Mouse (Mus musculus) limb, embryonic 11.5 days (tissue): Measurements from ENCODE around the gene Asb5. TPM values are rescaled to one million over a fixed set of nuclear protein-coding genes. Genes with fewer than 3 reads are reported as not detected.

ENCODE experiments used
- ATAC-seq: fragments of 200-750 bp; cut with Nextera tagmentation; 2 replicates; pipeline ENCODE4 v1.8.0; 2017; ENCODE audit warnings: low read depth; ENCODE audit not compliant: insufficient number of reproducible peaks, low FRiP score, low TSS enrichment
- DNase-seq: peaks from one replicate; pipeline ENCODE4 v3.0.0-alpha.2; 2015; ENCODE audit warnings: low spot score
- H3K27ac ChIP-seq: fragments of 300-500 bp; sonication (generic); replicated peaks from 2 replicates; pipeline ENCODE4 v1.5.1; 2014; ENCODE audit warnings: low read depth, mild to moderate bottlenecking, low read length
- H3K27me3 ChIP-seq: fragments of 300-500 bp; sonication (generic); 2 replicates; pipeline ENCODE4 v1.6.1; 2014; ENCODE audit warnings: mild to moderate bottlenecking, low read length, mixed read lengths; ENCODE audit not compliant: control insufficient read depth, insufficient read depth
- H3K36me3 ChIP-seq: fragments of 300-500 bp; sonication (generic); 2 replicates; pipeline ENCODE4 v1.6.1; 2014; ENCODE audit warnings: mild to moderate bottlenecking, low read length, moderate library complexity, mixed read lengths; ENCODE audit not compliant: control insufficient read depth, insufficient read depth
- H3K4me1 ChIP-seq: fragments of 300-500 bp; sonication (generic); 2 replicates; pipeline ENCODE4 v1.6.1; 2014; ENCODE audit warnings: low read length, mixed read lengths; ENCODE audit not compliant: control insufficient read depth, insufficient read depth
- H3K4me2 ChIP-seq: fragments of 300-500 bp; sonication (generic); 2 replicates; pipeline ENCODE4 v1.6.1; 2014; ENCODE audit warnings: low read depth, mild to moderate bottlenecking, moderate library complexity; ENCODE audit not compliant: severe bottlenecking
- H3K4me3 ChIP-seq: fragments of 300-500 bp; sonication (generic); 2 replicates; pipeline ENCODE4 v1.5.1; 2014; ENCODE audit warnings: low read depth, low read length
- H3K9ac ChIP-seq: fragments of 300-500 bp; sonication (generic); 2 replicates; pipeline ENCODE4 v1.6.1; 2014; ENCODE audit warnings: mild to moderate bottlenecking, low read length
- H3K9me3 ChIP-seq: fragments of 300-500 bp; sonication (generic); 2 replicates; pipeline ENCODE4 v1.6.1; 2016; ENCODE audit warnings: low read length; ENCODE audit not compliant: control insufficient read depth
- WGBS: fragments of 180-500 bp; shearing (Covaris S2); extraction: QIAGEN DNeasy Blood & Tissue Kit; methylation state at CpG from one replicate; pipeline ENCODE4 v1.1.7; 2014; 5-methylcytosine and 5-hydroxymethylcytosine counted together
- polyA plus RNA-seq: library from polyadenylated mRNA; unstranded; fragments of >200 nt; fragmentation: Nextera tagmentation; extraction: Ambion mirVana; gene quantifications from 2 replicates; pipeline ENCODE4 v1.2.1, GENCODE M21; 2014

Asb5 gene
- 7.3 and 7.5 TPM in 2 replicates for polyA plus RNA-seq

DNA sequence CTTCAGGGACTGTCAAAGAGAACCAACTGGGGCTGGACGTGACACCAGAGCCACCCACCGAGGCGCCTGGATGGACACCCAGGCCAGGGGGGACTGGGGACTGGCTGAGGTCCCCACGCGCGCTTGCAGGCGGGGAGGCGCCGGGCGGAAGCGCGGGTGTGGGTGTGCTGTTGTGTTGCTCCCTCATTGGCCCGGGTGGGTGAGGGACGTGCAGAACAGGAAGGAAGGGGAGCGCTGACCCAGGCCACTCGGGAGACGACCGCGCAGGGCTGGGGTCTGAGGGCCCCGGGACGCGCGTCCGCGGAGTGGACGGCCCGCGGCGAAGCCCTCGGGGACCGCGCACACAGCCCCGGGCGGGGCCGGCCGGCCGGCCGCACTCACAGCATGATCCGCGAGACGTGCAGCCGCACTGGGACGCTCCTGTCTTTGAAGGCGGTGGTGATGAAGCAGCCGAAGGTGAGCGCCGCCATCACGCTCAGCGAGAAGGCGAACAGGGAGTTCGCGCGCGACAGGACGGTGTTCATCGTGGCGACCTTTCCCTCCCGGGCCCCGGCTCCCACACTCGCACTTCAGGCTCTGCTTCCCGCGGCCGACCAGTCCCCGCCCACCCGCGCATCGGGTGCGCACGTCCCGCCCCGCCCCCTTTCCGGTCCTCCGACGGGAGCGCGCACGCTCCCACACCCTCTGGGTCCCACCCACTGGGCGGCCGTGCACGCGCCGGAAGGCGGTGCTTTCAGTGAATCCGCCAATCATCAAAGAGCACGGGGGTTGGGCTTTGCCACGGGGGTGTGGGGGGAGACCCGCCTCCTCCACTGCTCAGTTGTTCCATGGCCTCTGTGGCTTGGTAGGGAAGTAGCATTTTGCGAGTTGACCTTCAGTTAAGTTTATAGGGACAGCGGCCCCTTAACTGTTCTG, at the start of gene Asb5, which contains the start of gene Spcs3:
TSS of gene Asb5 (plus strand) at position 199 of the 915 bp plus-strand sequence.
TSS of gene Spcs3 (minus strand) at position 617 of the 915 bp plus-strand sequence.
- ATAC-seq: peak; percentile 98

GRCm38 (mm10) chr8:54486555-54487273, 42.7 kb upstream of the Asb5 start:
- Histone ChIP-seq H3K27ac (no peak overlapping the region; the same call in 1 of the 2 replicates), H3K4me2 (peak overlapping the region; percentile 34; the same call in 1 of the 2 replicates), H3K36me3 (no peaks in the 10 kb centered on the region), H3K4me1 (no peaks in the 10 kb centered on the region), H3K9me3 (no peaks in the 10 kb centered on the region), H3K4me3 (no peak overlapping the region), H3K9ac (no peak overlapping the region), H3K27me3 (no peaks in the 10 kb centered on the region)
- WGBS: 29% methylated on average over 19 of the region's 19 CpGs
- DNase-seq (peak; percentile 52), ATAC-seq (no peak)

More for the DNA sequence above, at the start of gene Asb5, which contains the start of gene Spcs3:
- Histone ChIP-seq H3K9me3 (no peaks in the 10 kb centered on the region), H3K4me3 (peak within 1 kb of the TSS; percentile 88), H3K27me3 (no peaks in the 10 kb centered on the region), H3K4me2 (peak within 1 kb of the TSS; percentile 65), H3K36me3 (no peaks in the 10 kb centered on the region), H3K27ac (peak within 1 kb of the TSS; percentile 52; the same call in 1 of the 2 replicates), H3K9ac (peak within 1 kb of the TSS; percentile 91), H3K4me1 (peaks cover 4% of the 10 kb centered on the region; the same call in 1 of the 2 replicates)
- under 1% methylated on average over 84 of the region's 89 CpGs for WGBS
- peak; percentile 96 for DNase-seq

DNA sequence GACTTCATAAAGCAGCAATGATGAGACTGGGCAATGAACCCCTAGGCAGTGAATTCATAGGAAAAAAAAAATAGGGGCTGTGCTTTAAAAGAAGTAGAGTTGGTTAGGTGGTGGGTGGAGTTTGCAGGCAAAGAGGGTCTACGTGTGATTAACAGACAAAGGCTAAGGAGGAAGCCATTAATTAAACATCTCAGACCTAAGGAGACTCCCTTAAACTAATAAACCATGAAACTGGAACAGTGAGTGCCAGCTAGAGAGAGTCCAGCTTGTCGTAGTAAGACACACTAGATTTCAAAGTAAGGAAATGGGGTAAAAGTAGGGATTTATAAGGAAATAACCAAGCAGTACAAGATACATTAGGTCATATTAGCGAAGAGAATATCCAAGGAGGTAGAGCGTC, 40.9 kb upstream of the Asb5 start:
- H3K27me3 ChIP-seq: no peaks in the 10 kb centered on the region
- DNase-seq: no peak
- no peak overlapping the region for H3K4me3 ChIP-seq
- no peak overlapping the region for H3K9ac ChIP-seq
- H3K9me3 ChIP-seq: no peaks in the 10 kb centered on the region
- H3K36me3 ChIP-seq: no peaks in the 10 kb centered on the region
- H3K4me1 ChIP-seq: no peaks in the 10 kb centered on the region
- ATAC-seq: no peak
- 70% methylated on average over 4 of the region's 4 CpGs for WGBS
- H3K4me2 ChIP-seq: no peak overlapping the region
- H3K27ac ChIP-seq: no peak overlapping the region

GRCm38 (mm10) chr8:54491057-54491690, 38.2 kb upstream of the Asb5 start:
- ATAC-seq (peak; percentile 76), DNase-seq (peak; percentile 69)
- H3K9ac ChIP-seq: no peak overlapping the region
- 11% methylated on average over 6 of the region's 6 CpGs for WGBS
- H3K4me3 ChIP-seq: no peak overlapping the region
- no peaks in the 10 kb centered on the region for H3K4me1 ChIP-seq
- H3K27me3 ChIP-seq: no peaks in the 10 kb centered on the region
- H3K9me3 ChIP-seq: no peaks in the 10 kb centered on the region
- no peaks in the 10 kb centered on the region for H3K36me3 ChIP-seq
- H3K4me2 ChIP-seq: no peak overlapping the region
- no peak overlapping the region for H3K27ac ChIP-seq

- H3K4me2 ChIP-seq: no peak overlapping the region
- no peaks in the 10 kb centered on the region for H3K9me3 ChIP-seq
- H3K36me3 ChIP-seq: no peaks in the 10 kb centered on the region
- no peaks in the 10 kb centered on the region for H3K4me1 ChIP-seq
- H3K4me3 ChIP-seq: no peak overlapping the region
- 56% methylated on average over 4 of the region's 4 CpGs for WGBS
- no peak overlapping the region for H3K9ac ChIP-seq
- no peak for DNase-seq
- H3K27me3 ChIP-seq: no peaks in the 10 kb centered on the region
- no peak for ATAC-seq
- H3K27ac ChIP-seq: no peak overlapping the region
These were observed 37.4 kb upstream of the Asb5 start for GRCm38 (mm10) chr8:54491934-54492333.

- H3K36me3 ChIP-seq: no peaks in the 10 kb centered on the region
- H3K4me2 ChIP-seq: no peak overlapping the region
- 14% methylated on average over 6 of the region's 6 CpGs for WGBS
- no peak overlapping the region for H3K27ac ChIP-seq
- H3K27me3 ChIP-seq: no peaks in the 10 kb centered on the region
- ATAC-seq (no peak), DNase-seq (peak; percentile 79)
- H3K9ac ChIP-seq: no peak overlapping the region
- no peak overlapping the region for H3K4me3 ChIP-seq
- H3K4me1 ChIP-seq: no peaks in the 10 kb centered on the region
- no peaks in the 10 kb centered on the region for H3K9me3 ChIP-seq
These were observed 36.3 kb upstream of the Asb5 start for GRCm38 (mm10) chr8:54493110-54493509.

DNA sequence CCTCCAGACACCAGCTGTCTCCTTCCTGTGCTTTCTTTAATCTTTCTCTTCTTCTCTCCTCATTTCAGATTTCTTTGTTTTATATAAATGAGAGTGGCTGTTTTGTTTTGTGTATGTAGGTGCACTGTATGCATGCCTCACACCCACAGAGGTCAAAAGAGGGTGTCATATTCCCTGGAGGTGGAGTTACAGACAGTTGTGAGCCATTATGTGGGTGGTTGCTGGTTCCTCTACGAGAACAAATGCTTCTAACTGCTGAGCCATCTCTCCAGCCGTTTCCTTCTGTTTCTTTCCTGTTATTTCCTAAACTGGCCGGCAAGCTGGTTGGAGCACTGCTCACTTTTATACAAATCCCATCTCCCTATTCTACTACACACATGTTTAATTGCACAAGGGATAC, 35.5 kb upstream of the Asb5 start:
- H3K27me3 ChIP-seq: no peaks in the 10 kb centered on the region
- H3K4me3 ChIP-seq: no peak overlapping the region
- no peak overlapping the region for H3K4me2 ChIP-seq
- no peaks in the 10 kb centered on the region for H3K4me1 ChIP-seq
- ATAC-seq (no peak), DNase-seq (no peak)
- WGBS: 43% methylated on average over 3 of the region's 3 CpGs
- no peak overlapping the region for H3K9ac ChIP-seq
- no peaks in the 10 kb centered on the region for H3K36me3 ChIP-seq
- H3K27ac ChIP-seq: no peak overlapping the region
- H3K9me3 ChIP-seq: no peaks in the 10 kb centered on the region

- Histone ChIP-seq H3K4me1 (no peaks in the 10 kb centered on the region), H3K9ac (no peak overlapping the region), H3K27me3 (no peaks in the 10 kb centered on the region), H3K27ac (no peak overlapping the region), H3K4me3 (no peak overlapping the region), H3K9me3 (no peaks in the 10 kb centered on the region), H3K4me2 (no peak overlapping the region), H3K36me3 (no peaks in the 10 kb centered on the region)
- 85% methylated on average over 7 of the region's 7 CpGs for WGBS
- ATAC-seq (no peak), DNase-seq (no peak)
These were observed 26.3 kb upstream of the Asb5 start for GRCm38 (mm10) chr8:54503104-54503503.
